Mouse (Mus musculus): ENCODE measurements at regions not wholly inside any gene's neighbourhood (a gene's known extent, or its start where the extent isn't known, plus 50 kb on each side); places are given as distances from the start of the nearest gene placed in this dataset.

- TF ChIP-seq EP300 (IDR thresholded peaks at IDR 0.05; ENCODE audit: low read depth) = no peak
- no peak for TF ChIP-seq CTCF (IDR thresholded peaks at IDR 0.05; ENCODE audit: low read depth)
- Histone ChIP-seq H3K4me2 (ENCODE audit: low read depth, low read length) (no peak overlapping the region), H3K4me3 (ENCODE audit: low read depth, low read length) (no peak overlapping the region), H3K9me3 (replicated peaks; ENCODE audit: control insufficient read depth, low read length) (no peaks in the 10 kb centered on the region), H3K4me1 (ENCODE audit: control insufficient read depth, insufficient read depth) (no peaks in the 10 kb centered on the region), H3K27me3 (ENCODE audit: control insufficient read depth, insufficient read depth, low read length) (no peaks in the 10 kb centered on the region), H3K9ac (replicated peaks; ENCODE audit: low read depth, low read length) (no peak overlapping the region), H3K27ac (ENCODE audit: low read depth) (no peak overlapping the region), H3K36me3 (replicated peaks; ENCODE audit: control insufficient read depth, insufficient read depth, low read length) (no peaks in the 10 kb centered on the region)
- WGBS = 82% methylated on average over 1 of the region's 1 CpGs
- DNase-seq (ENCODE audit: low spot score) = no peak
- ATAC-seq (ENCODE audit: insufficient read depth, low read depth) = no peak
These were observed 148.8 kb downstream of the Ccser2 start for GRCm38 (mm10) chr14:36819826-36820225.

GRCm38 (mm10) chr14:36802418-36802817 is 166.2 kb downstream of the Ccser2 start:
- H3K36me3 ChIP-seq (replicated peaks; ENCODE audit: control insufficient read depth, insufficient read depth, low read length) = no peaks in the 10 kb centered on the region
- no peak for TF ChIP-seq EP300 (IDR thresholded peaks at IDR 0.05; ENCODE audit: low read depth)
- no peaks in the 10 kb centered on the region for H3K9me3 ChIP-seq (replicated peaks; ENCODE audit: control insufficient read depth, low read length)
- no peaks in the 10 kb centered on the region for H3K27me3 ChIP-seq (ENCODE audit: control insufficient read depth, insufficient read depth, low read length)
- H3K4me2 ChIP-seq (ENCODE audit: low read depth, low read length) = no peak overlapping the region
- H3K27ac ChIP-seq (ENCODE audit: low read depth) = no peak overlapping the region
- H3K9ac ChIP-seq (replicated peaks; ENCODE audit: low read depth, low read length) = no peak overlapping the region
- no peak overlapping the region for H3K4me3 ChIP-seq (ENCODE audit: low read depth, low read length)
- no peaks in the 10 kb centered on the region for H3K4me1 ChIP-seq (ENCODE audit: control insufficient read depth, insufficient read depth)
- ATAC-seq (ENCODE audit: insufficient read depth, low read depth) (no peak), DNase-seq (ENCODE audit: low spot score) (no peak)
- 90% methylated on average over 2 of the region's 3 CpGs for WGBS

GRCm38 (mm10) chr14:36799820-36800219 is 168.8 kb downstream of the Ccser2 start:
- Histone ChIP-seq H3K4me1 (ENCODE audit: control insufficient read depth, insufficient read depth) (no peaks in the 10 kb centered on the region), H3K27ac (ENCODE audit: low read depth) (no peak overlapping the region), H3K9me3 (replicated peaks; ENCODE audit: control insufficient read depth, low read length) (no peaks in the 10 kb centered on the region), H3K36me3 (replicated peaks; ENCODE audit: control insufficient read depth, insufficient read depth, low read length) (no peaks in the 10 kb centered on the region), H3K27me3 (ENCODE audit: control insufficient read depth, insufficient read depth, low read length) (no peaks in the 10 kb centered on the region), H3K4me2 (ENCODE audit: low read depth, low read length) (no peak overlapping the region), H3K4me3 (ENCODE audit: low read depth, low read length) (no peak overlapping the region), H3K9ac (replicated peaks; ENCODE audit: low read depth, low read length) (no peak overlapping the region)
- DNase-seq (ENCODE audit: low spot score) = no peak
- whole genome bisulfite sequencing = 70% methylated on average over 1 of the region's 1 CpGs
- no peak for TF ChIP-seq EP300 (IDR thresholded peaks at IDR 0.05; ENCODE audit: low read depth)
- no peak for TF ChIP-seq CTCF (IDR thresholded peaks at IDR 0.05; ENCODE audit: low read depth)
- no peak for ATAC-seq (ENCODE audit: insufficient read depth, low read depth)

GRCm38 (mm10) chr14:36781882-36782281 is 186.7 kb downstream of the Ccser2 start:
- TF ChIP-seq CTCF (IDR thresholded peaks at IDR 0.05; ENCODE audit: low read depth) (no peak), EP300 (IDR thresholded peaks at IDR 0.05; ENCODE audit: low read depth) (no peak)

GRCm38 (mm10) chr14:36778956-36779355 is 189.6 kb downstream of the Ccser2 start:
- Histone ChIP-seq H3K4me3 (ENCODE audit: low read depth, low read length) (no peak overlapping the region), H3K36me3 (replicated peaks; ENCODE audit: control insufficient read depth, insufficient read depth, low read length) (no peaks in the 10 kb centered on the region), H3K27ac (ENCODE audit: low read depth) (no peak overlapping the region), H3K9me3 (replicated peaks; ENCODE audit: control insufficient read depth, low read length) (no peaks in the 10 kb centered on the region), H3K9ac (replicated peaks; ENCODE audit: low read depth, low read length) (no peak overlapping the region), H3K4me1 (ENCODE audit: control insufficient read depth, insufficient read depth) (no peaks in the 10 kb centered on the region), H3K4me2 (ENCODE audit: low read depth, low read length) (no peak overlapping the region), H3K27me3 (ENCODE audit: control insufficient read depth, insufficient read depth, low read length) (no peaks in the 10 kb centered on the region)
- TF ChIP-seq EP300 (IDR thresholded peaks at IDR 0.05; ENCODE audit: low read depth) (no peak), CTCF (IDR thresholded peaks at IDR 0.05; ENCODE audit: low read depth) (peak; percentile 63)
- DNase-seq (ENCODE audit: low spot score) (peak; percentile 14), ATAC-seq (ENCODE audit: insufficient read depth, low read depth) (0 out of 2 replicates have a peak, but pooled peaks have one; percentile 39)
- 49% methylated on average over 1 of the region's 1 CpGs for WGBS

More at GRCm38 (mm10) chr14:36781882-36782281, 186.7 kb downstream of the Ccser2 start:
- no peak for ATAC-seq (ENCODE audit: insufficient read depth, low read depth)
- Histone ChIP-seq H3K36me3 (replicated peaks; ENCODE audit: control insufficient read depth, insufficient read depth, low read length) (no peaks in the 10 kb centered on the region), H3K27me3 (ENCODE audit: control insufficient read depth, insufficient read depth, low read length) (no peaks in the 10 kb centered on the region), H3K9ac (replicated peaks; ENCODE audit: low read depth, low read length) (no peak overlapping the region), H3K27ac (ENCODE audit: low read depth) (no peak overlapping the region), H3K4me3 (ENCODE audit: low read depth, low read length) (no peak overlapping the region), H3K4me1 (ENCODE audit: control insufficient read depth, insufficient read depth) (no peaks in the 10 kb centered on the region), H3K4me2 (ENCODE audit: low read depth, low read length) (no peak overlapping the region), H3K9me3 (replicated peaks; ENCODE audit: control insufficient read depth, low read length) (no peaks in the 10 kb centered on the region)
- DNase-seq (ENCODE audit: low spot score) = no peak
- WGBS = 80% methylated on average over 2 of the region's 2 CpGs

- peak; percentile 63; the same call in 1 of the 2 replicates for ATAC-seq (ENCODE audit: insufficient read depth, low read depth)
- H3K27me3 ChIP-seq (ENCODE audit: control insufficient read depth, insufficient read depth, low read length) = no peaks in the 10 kb centered on the region
These were observed 194.2 kb downstream of the Ccser2 start for GRCm38 (mm10) chr14:36774349-36774748.

More at GRCm38 (mm10) chr14:36774349-36774748, 194.2 kb downstream of the Ccser2 start:
- no peak for TF ChIP-seq EP300 (IDR thresholded peaks at IDR 0.05; ENCODE audit: low read depth)
- TF ChIP-seq CTCF (IDR thresholded peaks at IDR 0.05; ENCODE audit: low read depth) = no peak
- Histone ChIP-seq H3K4me1 (ENCODE audit: control insufficient read depth, insufficient read depth) (no peaks in the 10 kb centered on the region), H3K9me3 (replicated peaks; ENCODE audit: control insufficient read depth, low read length) (no peaks in the 10 kb centered on the region), H3K4me3 (ENCODE audit: low read depth, low read length) (no peak overlapping the region), H3K27ac (ENCODE audit: low read depth) (no peak overlapping the region), H3K9ac (replicated peaks; ENCODE audit: low read depth, low read length) (no peak overlapping the region), H3K36me3 (replicated peaks; ENCODE audit: control insufficient read depth, insufficient read depth, low read length) (no peaks in the 10 kb centered on the region), H3K4me2 (ENCODE audit: low read depth, low read length) (no peak overlapping the region)
- 38% methylated on average over 3 of the region's 3 CpGs for WGBS
- DNase-seq (ENCODE audit: low spot score) = peak; percentile 7
